Mouse (Mus musculus) CH12.LX (cell line): Measurements from ENCODE around the gene Card10.

ENCODE experiments used
- BHLHE40 ChIP-seq: IDR thresholded peaks from 2 replicates; pipeline ENCODE4 v1.6.1; 2011; ENCODE audit warnings: mild to moderate bottlenecking, low read depth, low read length, improper control_type of control experiment
- EP300 ChIP-seq: IDR thresholded peaks from 2 replicates; pipeline ENCODE4 v1.6.1; 2011; ENCODE audit warnings: low read length, improper control_type of control experiment
- POLR2A ChIP-seq: IDR thresholded peaks from 2 replicates; pipeline ENCODE4 v1.6.1; 2011; ENCODE audit warnings: low read depth, mild to moderate bottlenecking, improper control_type of control experiment, low read length

DNA sequence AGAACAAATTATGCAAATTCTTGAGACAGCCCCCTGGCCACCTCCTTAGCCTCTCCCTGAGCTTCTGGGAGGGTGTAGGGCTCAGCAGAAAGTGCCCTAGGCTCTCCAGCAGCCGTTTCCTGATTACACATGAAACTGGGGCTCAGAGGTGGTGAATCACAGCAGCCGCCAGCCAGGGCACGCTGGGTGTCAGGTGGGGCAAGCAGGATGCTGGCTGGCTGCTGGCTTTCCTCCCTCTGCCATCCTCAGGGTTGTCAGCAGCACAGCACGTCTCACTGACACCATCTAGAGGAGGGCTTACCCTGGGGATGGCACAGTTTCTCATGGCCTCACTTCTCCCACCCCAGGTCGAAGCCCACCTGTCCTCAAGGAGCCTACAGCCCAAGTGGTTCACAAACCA, 25.5 kb upstream of the Card10 start:
- no peak for TF ChIP-seq POLR2A
- no peak for TF ChIP-seq BHLHE40
- no peak for TF ChIP-seq EP300
